Mouse (Mus musculus): ENCODE data around the gene Reln.

DNA sequence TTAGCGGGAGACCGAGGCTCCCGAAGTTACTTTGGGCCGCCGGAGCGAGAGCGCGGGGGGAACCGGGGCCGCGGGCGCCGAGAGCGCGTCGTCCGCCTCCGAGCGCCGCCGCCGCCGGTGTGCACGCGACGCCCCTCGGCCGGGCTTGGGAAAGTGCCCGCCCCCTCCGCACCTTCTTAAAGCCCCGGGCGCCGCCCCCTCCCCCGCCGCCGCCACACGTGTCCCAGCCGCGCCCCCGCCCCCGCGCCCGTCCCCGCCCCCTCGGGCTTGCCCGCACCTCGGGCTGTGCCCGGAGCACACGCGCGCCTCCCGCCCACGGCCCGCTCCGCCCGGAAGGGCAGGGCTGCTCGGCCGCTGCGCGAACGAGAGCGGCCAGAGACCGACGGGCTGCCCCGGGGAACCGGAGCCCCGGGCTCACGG, at the start of gene Reln:
- TF ChIP-seq CEBPB (IDR thresholded peaks at IDR 0.05; ENCODE audit: insufficient read depth, poor library complexity, severe bottlenecking) (no peak), MYOD1 (IDR thresholded peaks at IDR 0.05; ENCODE audit: control insufficient read depth in 1 of 3, insufficient read length in 2 of 3, low read depth in 2 of 3) (no peak), POLR2A (IDR thresholded peaks at IDR 0.05; ENCODE audit: insufficient read length, low read depth) (no peak), REST (IDR thresholded peaks at IDR 0.05; ENCODE audit: insufficient read depth, insufficient read length) (no peak), TCF12 (IDR thresholded peaks at IDR 0.05; ENCODE audit: insufficient read depth, poor library complexity, severe bottlenecking) (no peak), MAX (IDR thresholded peaks at IDR 0.05; ENCODE audit: low read depth) (no peak), POLR2AphosphoS2 (IDR thresholded peaks at IDR 0.05; ENCODE audit: insufficient read length, low read depth) (no peak)
